Mouse (Mus musculus) embryo, embryonic 11 days (tissue): Measurements from ENCODE around the gene Sirt2.
A peak's percentile ranks its signal among the peaks of the same experiment; 100 is the strongest.

ENCODE experiments used
- DNase-seq: peaks from one replicate; pipeline ENCODE4 v3.0.0-alpha.2; 2015

Sirt2 gene

DNA sequence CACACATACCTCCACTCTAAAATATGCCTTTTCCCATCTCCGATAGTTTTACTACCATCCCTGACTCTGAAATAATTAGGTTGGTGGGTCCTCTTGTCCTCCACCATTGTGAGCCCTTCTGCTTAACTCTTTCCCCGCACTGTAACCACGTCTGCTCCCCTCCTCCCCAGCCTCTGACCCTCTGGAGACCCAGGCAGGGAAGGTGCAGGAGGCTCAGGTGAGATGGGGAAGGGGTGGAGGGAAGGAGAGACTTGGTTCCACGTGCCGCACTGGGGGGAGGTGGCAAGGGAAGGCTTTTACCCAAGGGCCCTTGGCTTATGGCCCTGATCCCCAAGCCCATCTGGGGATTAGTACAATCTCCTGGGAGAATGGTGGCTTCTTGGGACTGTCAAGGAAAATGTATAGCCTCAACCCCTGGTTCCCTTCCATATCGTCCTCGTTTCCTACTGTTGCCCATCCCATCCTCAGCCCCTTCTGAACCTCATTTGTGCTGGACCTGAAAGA is 979 bp downstream of the Sirt2 start, which contains the start of gene Nfkbib:
Gene Nfkbib, minus strand, starts transcription at position 51 of the 504 bp plus-strand sequence.
- DNase-seq = no peak

DNA sequence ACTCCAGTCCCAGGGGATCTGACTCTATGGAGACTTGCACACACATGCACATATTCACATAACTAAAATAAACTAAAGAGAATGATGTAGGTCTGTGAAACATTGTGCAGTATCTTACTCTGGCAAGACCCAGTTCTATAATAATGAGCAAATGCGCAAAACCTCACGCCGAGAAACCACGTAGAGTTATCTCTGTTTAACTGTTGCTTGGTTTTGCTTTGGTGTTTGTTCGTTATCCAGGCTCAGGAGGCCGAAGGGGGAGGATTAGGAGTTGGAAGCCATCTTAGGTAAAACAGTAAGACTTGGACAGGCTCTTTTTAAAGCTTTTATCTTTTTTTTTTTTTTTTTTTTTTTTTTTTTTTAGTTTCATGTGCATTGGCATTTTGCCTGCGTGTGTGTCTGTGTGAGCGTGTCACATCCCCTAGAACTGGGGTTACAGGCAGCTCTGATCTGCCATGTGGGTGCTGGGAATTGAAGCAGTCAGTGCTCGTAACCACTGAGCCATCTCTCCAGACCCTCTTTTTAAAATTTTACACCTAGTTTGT is 3.0 kb downstream of the Sirt2 start:
- DNase-seq = no peak

DNA sequence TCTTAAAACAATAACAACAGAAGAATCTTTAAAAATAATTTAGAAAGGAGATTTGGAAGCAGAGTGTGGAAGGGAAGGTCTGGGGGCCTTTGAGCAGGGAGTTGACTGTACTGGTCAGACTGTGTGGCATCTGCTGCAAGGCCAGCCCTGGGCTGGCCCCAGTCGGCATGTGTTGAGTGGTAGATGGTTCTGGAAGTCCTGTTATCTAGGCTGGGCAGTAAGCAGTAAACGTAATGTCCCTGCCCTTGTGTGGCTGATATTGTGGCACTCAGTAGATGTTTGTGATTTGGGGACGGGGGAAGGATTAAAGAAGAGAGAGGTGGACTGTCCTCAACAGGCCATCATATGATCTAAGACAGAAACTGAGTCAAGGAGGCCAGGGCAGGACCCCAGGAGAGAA is 3.8 kb downstream of the Sirt2 start:
- DNase-seq = no peak

DNA sequence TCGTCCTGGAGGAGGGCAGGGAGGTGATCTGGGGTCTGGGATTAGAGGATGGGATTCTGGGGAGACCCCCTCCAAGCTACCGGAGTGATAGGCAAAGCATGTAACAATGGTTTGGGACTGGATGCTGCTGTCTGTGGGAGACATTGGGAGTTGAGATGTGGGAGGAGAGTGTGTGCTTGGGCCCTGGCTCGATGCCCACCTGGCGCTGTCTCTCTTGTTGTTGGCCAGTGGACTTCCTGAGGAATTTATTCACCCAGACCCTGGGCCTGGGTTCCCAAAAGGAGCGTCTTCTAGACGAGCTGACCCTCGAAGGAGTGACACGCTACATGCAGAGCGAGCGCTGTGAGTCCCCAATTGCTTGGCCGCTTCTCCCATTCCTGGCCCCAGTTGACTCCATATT is 5.3 kb downstream of the Sirt2 start:
- no peak for DNase-seq

DNA sequence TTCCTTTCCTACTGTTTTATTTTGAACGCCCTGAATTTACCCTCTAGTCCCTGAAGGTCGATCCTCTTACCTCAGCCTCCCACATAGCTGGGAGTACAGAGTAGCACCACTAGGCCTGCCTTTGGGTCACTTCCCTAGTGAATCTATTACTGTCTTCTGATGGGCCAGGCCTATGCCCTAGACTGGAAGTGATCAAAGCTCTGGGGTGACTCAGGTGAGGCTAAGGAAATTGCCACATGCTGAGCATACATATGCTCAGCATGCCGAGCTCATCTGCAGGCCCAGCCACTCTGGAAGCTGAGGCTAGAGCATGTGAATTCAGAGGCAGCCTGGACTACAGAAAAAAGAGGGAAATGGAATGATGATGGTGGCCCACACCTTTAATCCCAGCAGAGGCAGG is 6.6 kb downstream of the Sirt2 start:
- no peak for DNase-seq

DNA sequence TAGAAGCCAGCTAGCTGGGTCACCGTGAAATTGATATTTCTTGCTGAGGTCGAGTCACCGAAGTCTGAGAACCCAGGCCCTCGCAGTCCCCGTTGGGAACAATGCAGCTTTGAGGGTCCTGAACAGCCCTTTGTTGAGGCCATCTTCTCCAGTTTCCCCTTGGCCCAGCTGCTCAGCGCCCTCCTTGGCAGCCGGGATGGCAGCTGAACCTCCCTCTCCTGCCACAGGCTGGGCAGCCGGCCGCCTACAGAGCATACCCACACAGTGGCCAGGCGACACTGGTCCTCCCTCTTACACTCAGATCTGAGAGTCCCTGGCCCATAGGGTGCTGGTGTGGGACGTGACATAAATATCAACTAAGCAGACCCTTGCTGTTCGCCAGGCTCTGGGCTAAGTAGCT is 7.6 kb downstream of the Sirt2 start:
- DNase-seq = no peak

DNA sequence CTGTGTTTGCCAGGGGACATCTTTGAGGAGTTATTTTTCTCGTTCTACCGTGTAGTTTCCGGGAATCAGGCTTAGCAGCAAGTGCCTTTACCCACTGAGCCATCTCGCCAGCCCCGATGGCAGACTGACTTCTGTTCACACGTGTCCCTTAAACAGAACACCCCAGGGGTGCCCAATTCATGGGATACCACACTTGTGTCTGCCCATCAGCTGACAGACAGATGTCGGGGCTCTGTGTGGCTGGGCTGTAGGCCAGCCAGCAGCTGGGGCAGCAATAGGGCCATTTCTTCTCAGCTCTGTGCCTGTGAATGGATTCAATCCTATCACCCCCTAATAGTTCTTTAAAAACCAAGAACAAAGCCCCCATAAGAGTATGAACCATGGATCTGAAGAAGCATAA is 8.6 kb downstream of the Sirt2 start:
- no peak for DNase-seq

DNA sequence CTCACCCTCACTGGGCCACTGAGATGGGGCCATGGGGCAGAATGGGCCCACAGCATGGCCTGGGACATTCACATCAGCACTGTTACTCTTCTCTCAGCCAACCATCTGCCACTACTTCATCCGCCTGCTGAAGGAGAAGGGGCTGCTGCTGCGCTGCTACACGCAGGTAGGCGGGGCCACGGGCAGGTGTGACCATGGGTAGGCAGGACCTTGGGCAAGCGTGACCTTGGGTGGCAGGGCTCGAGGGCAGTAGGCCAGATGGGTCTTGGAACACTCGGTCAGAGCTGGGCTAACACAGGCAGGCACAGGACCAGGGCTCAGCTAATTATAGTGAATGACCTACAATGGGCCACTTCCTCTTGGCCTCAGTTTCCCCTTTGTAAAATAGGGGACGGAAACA is 12.3 kb downstream of the Sirt2 start:
- no peak for DNase-seq

DNA sequence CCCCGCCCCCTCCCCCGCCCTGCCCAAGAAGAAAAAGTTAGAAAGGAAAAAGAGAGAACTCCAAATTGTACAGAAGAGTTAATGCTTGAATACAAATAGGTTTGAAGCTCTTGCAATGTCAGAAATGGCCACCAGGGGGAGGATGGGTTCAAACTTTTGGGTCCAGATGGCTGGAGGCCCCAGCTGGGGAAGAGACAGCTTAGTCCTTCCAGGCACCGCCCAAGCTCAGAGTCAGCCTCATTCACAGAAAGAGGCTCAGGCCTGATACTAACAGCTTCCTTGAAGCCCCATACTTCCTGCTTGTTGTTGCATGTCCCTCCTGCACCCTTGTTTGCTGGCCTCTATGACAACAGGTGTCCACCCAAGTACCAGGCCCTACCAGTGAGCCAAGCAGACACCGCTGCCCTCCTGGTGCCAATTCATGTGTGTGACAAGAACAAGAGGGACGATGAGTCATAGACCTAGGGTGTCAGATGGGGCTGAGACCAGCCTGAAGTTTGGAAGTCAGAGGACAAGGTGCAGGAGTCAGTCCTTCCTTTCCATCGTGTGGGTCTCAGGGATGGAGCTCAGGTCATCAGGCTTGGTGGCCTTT is 13.6 kb downstream of the Sirt2 start:
- DNase-seq = peak; percentile 92

DNA sequence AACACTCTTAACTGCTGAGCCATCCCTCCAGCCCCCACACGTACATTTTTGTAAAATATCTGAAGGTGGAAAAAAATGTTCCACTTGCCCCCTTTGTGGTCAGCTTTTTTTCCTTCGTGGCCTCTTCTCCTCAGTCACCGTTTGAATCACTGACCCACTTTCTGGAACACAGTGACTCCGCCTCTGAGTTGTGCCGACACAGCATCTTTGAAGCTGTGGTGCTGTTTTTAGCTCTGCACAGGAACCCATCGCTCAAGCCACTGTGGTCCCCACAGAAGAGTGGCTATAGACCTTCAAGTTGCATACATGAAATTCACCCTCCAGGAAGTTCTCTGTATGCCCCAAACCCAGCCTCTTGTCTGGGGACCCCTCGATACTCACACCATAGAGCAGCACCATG is 14.3 kb downstream of the Sirt2 start:
- DNase-seq = no peak

DNA sequence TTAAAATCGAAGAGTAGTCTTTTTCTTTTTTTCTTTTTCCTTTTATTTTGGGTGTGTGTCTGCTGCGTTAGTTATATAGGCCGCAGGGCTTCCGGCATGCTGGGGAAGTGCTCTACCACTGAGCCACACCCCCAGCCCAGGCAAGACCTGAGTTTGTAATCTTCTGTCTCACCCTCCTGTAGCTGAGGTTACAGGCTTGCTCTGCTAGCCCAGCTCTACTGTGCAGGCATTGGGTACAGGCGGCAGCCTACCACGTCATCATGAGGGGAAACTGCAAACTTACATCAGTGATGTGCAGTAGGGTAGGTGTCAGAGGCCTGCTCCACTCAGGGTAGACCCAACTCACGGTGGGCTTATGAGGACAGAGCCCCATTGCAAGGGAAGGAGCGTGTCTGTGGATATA is 14.7 kb downstream of the Sirt2 start:
- DNase-seq = no peak

DNA sequence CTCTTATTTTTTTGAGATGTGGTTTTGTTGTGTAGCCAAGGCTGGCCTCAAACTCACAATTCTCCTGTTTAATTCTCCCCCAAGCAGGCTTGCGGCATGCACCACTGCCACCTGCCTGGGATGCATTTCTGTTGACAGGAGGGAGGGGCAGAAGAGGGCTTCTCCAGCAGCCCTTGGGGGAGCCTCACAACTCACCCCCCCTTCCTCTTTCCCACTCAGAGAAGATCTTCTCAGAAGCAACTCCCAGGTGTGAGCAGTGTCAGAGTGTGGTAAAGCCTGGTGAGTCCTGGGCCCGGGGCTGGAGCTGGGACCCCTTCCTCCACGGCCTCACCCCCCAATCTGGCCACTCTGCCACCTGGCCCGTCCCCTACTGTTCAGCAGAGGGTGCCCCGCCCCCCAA is 18.6 kb downstream of the Sirt2 start:
- no peak for DNase-seq

DNA sequence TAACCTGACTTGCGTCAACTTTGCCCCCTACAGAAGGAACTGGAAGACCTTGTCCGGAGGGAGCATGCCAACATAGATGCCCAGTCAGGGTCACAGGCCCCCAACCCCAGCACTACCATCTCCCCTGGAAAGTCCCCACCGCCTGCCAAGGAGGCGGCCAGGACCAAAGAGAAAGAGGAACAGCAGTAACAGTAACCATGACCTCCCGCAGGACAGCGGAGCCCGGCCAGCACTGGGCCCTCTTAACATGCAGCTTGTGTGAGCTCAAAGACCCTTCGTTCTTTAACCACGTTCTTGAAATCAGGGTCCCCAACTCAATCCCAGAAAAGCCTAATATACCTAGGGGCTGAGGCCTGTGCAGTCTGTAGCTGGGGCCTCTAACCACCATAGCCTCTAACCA is 21.3 kb downstream of the Sirt2 start:
- no peak for DNase-seq

DNA sequence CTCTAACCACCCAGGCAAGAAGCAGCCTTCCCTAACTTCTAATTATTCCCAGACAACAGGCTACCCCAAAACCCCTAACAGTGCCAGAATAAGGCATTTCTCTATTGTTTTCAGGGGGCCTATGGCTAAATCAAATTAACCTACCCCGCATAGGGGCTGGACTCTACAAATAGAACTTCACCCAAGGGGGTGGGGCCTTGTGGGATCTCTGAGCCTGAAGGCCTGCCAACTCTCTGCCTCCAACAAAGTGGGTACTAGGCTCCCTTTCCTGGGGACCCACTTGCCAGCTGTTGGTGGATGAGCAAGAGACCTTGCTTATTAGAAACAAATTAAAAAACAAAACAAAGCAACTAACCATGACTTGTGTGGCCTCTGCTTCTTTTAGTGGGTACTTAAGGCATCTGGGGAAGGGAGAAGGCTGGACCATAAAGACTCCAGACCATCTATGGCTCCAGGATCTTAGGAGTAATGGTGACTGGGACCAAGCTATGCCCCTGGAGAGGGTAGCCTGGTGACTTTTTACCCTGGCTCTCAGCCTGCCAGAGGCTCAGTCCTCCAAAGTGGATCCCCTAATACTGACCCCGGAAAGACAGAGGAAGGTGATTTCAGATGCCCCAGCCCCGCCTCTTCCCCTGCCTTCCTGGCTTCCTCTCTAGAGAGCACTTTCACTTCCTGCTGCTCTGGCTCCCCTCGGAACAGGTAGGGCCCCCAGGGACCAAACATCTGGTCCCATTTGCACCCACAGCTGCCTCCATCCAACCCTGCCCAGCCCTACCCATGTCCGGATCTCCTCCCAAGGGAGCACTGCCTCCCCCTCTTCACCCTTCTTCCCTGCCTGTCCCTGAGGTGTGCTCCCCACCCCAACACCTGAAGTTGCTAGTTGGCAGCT is 22.0 kb downstream of the Sirt2 start, which contains the start of gene Rinl:
Gene Rinl, plus strand, starts transcription at position 663 of the 889 bp plus-strand sequence.
- no peak for DNase-seq

DNA sequence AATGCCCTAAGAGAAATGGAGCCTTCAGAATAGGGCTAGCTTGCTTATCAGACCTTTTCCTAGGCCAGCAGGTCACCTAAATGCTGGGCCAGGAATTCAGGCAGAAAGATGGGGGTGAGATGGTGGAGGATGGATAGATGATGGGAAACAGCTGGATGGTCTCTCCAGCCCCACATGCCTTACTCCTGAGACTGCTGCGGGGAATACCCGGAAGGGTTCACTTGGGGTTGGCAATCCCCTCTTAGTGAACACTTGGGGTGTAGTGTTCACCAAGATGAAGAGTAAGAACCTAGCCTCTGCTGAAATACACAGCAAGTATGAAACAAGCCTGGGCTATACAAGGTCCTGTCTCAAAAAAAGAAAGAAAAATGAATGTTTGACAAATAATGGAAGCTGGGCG is 22.7 kb downstream of the Sirt2 start:
- DNase-seq = no peak

DNA sequence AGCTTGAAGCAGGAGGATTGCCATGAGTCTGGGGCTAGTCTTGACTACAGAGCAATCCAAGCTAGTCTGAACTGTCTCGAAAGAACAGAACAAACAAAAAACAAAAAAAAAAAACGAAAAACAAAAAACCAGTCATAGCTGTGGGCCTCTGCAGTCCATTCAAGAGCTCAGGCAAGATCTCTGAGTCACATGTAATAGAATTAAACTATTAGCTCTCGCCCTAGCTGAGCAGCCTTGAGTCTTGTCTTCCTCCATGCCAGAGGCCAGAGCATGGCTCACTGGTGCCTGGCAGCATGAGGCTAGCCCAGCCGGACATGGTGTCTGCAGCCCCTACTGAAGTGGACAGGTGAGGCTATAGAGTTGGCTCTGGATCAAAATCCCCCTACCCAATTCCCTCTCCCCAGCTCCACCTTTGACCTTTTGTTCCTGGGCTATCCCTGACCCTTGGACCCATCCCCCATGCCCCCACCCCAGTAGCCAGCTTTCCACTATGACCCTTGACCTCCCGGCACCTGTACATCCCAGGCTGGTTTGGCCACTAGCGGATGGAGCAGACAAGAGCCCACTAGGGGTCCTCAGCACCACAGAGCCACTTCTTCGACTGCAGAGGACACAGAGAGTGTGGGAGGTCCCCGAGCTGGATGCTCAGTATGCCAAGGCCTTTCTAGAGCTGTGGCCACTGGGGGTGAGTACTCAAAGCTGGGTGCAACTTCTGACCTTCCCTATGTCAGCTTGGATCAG is 23.7 kb downstream of the Sirt2 start:
- DNase-seq = peak; percentile 63

DNA sequence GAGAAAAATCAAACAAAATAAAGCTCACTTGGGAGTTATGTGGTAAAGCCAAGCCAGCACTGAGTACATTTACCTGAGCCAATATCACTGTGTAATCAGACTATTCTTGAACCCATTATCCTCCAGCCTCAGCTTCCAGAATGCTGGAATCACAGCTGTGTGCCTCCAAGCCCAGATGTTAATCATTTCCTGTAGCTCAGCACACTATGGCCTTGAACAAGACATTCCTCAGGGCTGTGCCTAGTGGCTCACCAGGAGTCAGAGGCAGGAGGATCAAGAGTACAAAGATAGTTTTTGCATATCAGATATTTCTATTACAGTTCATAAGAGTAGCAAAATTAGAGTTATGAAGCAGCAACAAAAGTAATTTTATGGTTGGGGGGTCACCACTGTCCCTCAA is 25.2 kb downstream of the Sirt2 start:
- no peak for DNase-seq

DNA sequence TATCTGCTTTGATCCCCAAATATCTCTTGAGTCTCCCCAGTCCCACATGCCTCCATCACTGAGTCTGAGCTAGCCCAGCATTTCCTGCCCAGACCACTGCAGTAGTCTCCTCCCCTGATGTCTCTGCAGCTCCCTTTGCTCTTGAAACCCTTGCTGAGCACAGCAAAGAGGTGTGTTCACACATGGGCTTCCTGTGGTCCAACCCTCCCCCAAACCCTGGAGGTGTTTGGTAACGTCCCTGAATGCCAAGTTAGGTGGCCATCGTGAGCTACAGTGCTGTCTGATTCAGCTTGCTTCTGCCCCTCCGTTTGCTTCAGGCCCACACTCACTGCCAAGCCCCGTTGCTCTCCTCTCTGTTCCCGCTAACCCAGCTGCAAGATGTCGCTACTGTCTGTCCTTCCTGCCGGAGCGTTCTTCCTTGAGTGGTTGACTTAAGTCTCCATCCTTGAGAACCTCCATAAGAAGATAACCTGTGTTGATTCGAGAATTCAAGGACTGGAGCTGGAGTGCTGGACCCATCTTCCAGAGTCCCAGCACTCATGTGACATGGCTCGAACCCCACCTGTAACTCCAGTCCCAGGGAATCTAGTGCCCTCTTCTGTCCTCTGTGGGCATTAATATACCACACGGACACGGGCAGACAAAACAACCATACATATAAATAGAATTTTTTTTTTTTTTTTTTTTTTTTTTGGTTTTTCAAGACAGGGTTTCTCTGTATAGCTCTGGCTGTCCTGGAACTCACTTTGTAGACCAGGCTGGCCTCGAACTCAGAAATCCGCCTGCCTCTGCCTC is 26.1 kb downstream of the Sirt2 start:
- no peak for DNase-seq

DNA sequence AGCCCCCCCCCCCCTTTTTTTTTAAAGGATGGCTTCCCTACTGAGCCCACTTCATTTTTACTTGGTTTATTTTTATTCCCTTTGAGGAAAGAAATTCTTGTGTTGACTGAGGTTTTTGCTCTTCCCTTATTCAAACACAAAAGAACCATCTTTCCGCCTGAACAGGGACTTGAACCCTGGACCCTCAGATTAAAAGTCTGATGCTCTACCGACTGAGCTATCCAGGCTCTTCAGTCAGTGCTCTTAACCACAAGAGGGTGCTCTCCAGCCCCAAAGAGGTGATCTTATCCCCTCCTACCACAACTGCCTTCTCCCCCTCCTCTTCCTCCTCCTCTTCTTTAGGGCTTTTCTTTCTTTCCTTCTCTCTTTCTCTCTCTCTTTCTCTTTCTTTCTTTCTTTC is 27.3 kb downstream of the Sirt2 start:
- no peak for DNase-seq

DNA sequence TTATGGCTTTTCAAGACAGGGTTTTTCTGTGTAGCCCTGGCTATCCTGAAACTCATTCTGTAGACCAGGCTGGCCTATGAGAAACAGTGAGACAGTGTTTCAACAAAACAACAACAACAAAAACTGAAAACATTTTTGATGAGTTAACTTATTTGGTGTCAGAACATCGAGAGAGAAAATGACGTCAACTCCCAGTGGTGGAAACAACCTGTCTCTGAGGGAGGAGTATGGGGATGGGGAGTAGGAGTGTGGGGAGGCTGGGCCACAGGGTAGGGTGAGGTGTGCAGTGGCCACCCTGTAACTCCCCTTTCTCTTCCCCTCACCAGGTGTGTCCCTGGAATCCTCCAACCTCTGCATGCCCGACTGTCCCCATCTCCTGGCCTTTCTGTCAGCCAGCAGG is 28.0 kb downstream of the Sirt2 start:
- no peak for DNase-seq

DNA sequence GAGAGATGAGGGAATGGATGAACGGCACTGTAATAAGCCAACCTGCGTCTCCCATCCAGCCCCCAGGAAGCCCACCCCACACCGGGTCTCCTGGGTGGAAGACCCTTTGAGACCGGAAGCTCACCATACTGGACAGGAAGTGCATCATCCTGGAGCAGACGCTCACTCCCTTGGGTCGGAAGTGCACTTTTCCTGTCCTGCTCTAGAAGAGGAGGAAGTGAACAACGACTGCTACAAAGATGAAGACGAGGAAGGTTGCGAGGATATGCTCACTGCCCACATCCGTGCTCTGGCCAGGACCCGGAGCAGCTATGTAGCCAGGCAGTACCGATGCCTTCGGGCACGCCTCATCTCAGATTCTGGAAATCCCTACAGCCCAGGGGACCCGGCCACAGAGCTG is 29.3 kb downstream of the Sirt2 start:
- DNase-seq = no peak

DNA sequence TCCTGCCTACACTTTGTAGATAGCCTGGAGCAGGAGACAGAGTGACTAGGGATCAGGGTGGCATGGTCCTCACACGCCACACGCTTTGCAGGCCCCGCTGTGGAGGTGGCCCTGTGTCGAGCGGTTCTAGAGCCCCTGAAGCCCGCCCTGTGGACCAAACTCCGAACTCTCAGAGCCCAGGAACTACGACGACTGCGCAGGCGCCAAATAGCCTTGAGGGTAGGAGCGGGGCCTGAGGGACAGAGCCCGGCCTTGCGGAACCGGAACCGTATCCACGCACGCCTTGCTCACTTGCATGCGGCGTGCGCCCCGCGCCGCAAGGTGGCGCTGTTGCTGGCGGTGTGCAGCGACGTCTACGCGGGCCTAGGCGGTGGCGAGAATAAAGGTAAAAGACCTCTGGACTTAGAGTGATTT is 30.0 kb downstream of the Sirt2 start:
- DNase-seq = peak; percentile 80
